Mouse (Mus musculus) MEL (cell line): Measurements from ENCODE around the gene Kidins220.

Source experiments
- CTCF ChIP-seq, 3 experiments: IDR thresholded peaks in 2 of 3; conservative IDR thresholded peaks in 1 of 3; 2 replicates each; pipeline ENCODE4 v1.5.1; 2011 to 2012; ENCODE audit warnings: low read length in 3 of 3, low read depth in 2 of 3, mild to moderate bottlenecking in 2 of 3, improper control_type of control experiment in 1 of 3, inconsistent platforms in 1 of 3, mixed read lengths in 1 of 3, moderate library complexity in 1 of 3; ENCODE audit not compliant: control insufficient read depth in 1 of 3, insufficient read depth in 1 of 3, poor library complexity in 1 of 3, severe bottlenecking in 1 of 3
- E2F4 ChIP-seq: IDR thresholded peaks from 2 replicates; pipeline ENCODE4 v1.6.1; 2011; ENCODE audit warnings: low read depth, low read length, improper control_type of control experiment, borderline replicate concordance
- ELF1 ChIP-seq: IDR thresholded peaks from 2 replicates; pipeline ENCODE4 v1.6.1; 2014; ENCODE audit warnings: low read depth, mild to moderate bottlenecking, inconsistent platforms, low read length, improper control_type of control experiment, moderate library complexity
- EP300 ChIP-seq, 2 experiments: IDR thresholded peaks; 2 replicates each; pipeline ENCODE4 v1.6.1; 2011; ENCODE audit warnings: improper control_type of control experiment in 2 of 2, low read length in 2 of 2, low read depth in 1 of 2, mild to moderate bottlenecking in 1 of 2
- MAX ChIP-seq: IDR thresholded peaks from 2 replicates; pipeline ENCODE4 v1.6.1; 2011; ENCODE audit warnings: low read length, improper control_type of control experiment
- POLR2A ChIP-seq, 2 experiments: IDR thresholded peaks; 2 replicates each; pipeline ENCODE4 v1.6.1; 2011 to 2012; ENCODE audit warnings: low read length in 2 of 2, mild to moderate bottlenecking in 2 of 2, control low read depth in 1 of 2, improper control_type of control experiment in 1 of 2, low read depth in 1 of 2, moderate library complexity in 1 of 2; ENCODE audit not compliant: control insufficient read depth in 1 of 2, insufficient read depth in 1 of 2, poor library complexity in 1 of 2
- POLR2AphosphoS5 ChIP-seq: IDR thresholded peaks from 2 replicates; pipeline ENCODE4 v1.6.1; 2012; ENCODE audit warnings: low read depth, borderline replicate concordance, mild to moderate bottlenecking, inconsistent platforms, low read length, moderate library complexity, mixed read lengths
- ZMIZ1 ChIP-seq: IDR thresholded peaks from 2 replicates; pipeline ENCODE4 v1.6.1; 2012; ENCODE audit warnings: low read depth, mild to moderate bottlenecking, inconsistent platforms, low read length, improper control_type of control experiment, moderate library complexity

- TF ChIP-seq ZMIZ1 (no peak), POLR2A (IDR thresholded peaks at IDR 0.05; ENCODE audit: control insufficient read depth in 1 of 2, insufficient read depth in 1 of 2, low read depth in 1 of 2, low read length in 2 of 2, poor library complexity in 1 of 2) (no peak), E2F4 (no peak), CTCF (IDR thresholded peaks at IDR 0.05 in 2 of 3, conservative IDR thresholded peaks at IDR 0.05 in 1 of 3; ENCODE audit: control insufficient read depth in 1 of 3, insufficient read depth in 1 of 3, low read depth in 2 of 3, low read length in 3 of 3, poor library complexity in 1 of 3, severe bottlenecking in 1 of 3) (no peak), MAX (no peak), POLR2AphosphoS5 (no peak), ELF1 (no peak), EP300 (IDR thresholded peaks at IDR 0.05; ENCODE audit: low read depth in 1 of 2, low read length in 2 of 2) (no peak)
Observed at GRCm38 (mm10) chr12:25109971-25110681, 135.4 kb downstream of the Kidins220 start.
